Mouse (Mus musculus): ENCODE data around the gene Vcl.
A peak's percentile ranks its signal among the peaks of the same experiment; 100 is the strongest.

The Vcl gene

GRCm38 (mm10) chr14:21073981-21074380, 144.8 kb downstream of the Vcl start:
- DNase-seq: no peak

DNA sequence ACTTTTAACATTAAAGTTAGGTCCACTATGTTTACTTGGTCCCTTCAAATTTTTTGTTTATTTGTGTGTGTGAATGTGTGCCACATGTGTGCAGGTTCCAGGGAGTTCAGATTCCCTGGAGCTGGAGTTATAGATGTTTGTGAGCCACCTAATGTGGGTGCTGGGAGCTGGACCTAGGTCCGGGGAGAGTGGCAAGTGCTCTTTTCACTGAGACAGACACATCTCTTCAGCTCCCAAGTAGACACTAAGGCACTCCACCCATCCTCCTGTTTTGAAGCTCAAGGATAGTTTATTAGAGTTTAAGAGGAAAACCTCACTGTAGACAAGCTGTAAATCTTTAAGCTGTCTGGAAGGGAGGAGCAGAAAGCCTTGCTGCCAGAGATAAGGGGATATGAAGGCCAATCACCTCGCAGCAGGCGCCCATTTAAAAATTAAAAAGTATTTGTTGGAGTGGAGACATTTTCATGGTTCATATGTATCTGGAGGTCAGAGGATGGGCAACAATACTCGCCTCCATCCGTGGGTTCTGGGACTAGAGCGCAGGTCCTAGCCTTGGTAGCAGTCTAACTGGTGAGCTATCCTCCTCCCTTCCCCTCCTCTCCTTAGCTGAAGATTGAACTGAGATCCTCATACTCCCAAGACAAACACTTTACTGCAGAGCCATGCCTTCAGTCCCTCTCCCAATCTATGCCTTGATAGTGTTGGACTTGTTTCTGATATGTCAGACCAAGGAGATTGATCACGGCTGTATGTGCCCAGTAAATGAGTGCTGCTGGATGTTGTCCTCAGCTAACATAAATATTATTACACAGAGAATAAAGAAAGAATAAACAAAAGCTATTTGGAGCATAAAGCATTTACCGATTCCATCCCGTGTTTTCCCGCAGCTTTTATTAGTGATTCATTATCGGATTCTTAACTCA, 145.5 kb downstream of the Vcl start:
- no peak for DNase-seq

- DNase-seq: peak; percentile 90
These were observed 146.7 kb downstream of the Vcl start for GRCm38 (mm10) chr14:21075751-21076500.

GRCm38 (mm10) chr14:21076501-21077194, 147.4 kb downstream of the Vcl start:
- no peak for DNase-seq

DNA sequence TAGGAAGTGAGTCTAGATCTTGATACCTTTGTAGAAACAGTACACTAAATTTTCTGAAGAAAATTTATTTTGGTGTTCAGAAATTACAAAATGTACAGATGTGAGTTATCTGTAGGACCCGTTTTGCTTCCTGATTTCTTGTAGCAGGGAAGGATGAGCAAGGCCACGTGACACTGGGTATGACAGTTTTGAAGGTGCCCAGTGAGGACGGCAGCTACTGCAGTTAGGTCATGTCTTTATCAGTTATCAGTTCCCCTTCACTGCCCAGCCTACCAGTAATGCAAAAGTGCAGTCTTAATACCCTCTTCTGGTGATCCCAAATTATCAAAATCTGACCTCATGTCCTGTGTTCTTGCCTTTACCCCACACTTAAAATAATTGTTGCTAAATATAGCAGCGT, 148.7 kb downstream of the Vcl start:
- no peak for DNase-seq

DNA sequence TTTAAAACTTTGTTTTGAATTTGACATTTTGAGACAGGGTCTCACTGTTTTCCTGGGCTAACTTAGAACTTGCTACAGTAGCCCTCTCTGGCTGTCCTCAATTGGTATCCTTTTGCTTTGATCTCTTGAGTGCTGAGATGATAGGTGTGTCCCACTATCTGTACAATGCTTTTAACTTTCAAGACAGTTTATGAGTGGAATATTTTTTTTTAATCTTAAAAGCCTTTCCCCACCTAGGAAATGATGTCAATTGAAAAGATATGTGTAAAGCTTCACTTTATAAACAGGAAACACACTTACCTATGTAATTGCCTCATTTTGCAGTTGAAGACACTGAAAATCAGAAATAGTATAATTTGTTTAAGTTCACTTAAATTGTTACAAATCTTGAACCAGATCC, 149.3 kb downstream of the Vcl start:
- no peak for DNase-seq

- DNase-seq: no peak
These were observed 153.6 kb downstream of the Vcl start for GRCm38 (mm10) chr14:21082823-21083222.
